Mouse (Mus musculus): ENCODE results near the gene Dennd1a. TPM values are rescaled to one million over a fixed set of nuclear protein-coding genes. Genes with fewer than 3 reads are reported as not detected.

The Dennd1a gene
- polyA plus RNA-seq (2015; fragmentation: Nextera tagmentation; extraction: Ambion mirVana) = 3.6 and 3.8 TPM in 2 replicates

- TF ChIP-seq CTCF (IDR thresholded peaks at IDR 0.05; ENCODE audit: low read depth) = 0 out of 2 replicates have a peak, but pooled peaks have one; percentile 3
- TF ChIP-seq EP300 (IDR thresholded peaks at IDR 0.05; ENCODE audit: low read depth) = no peak
- peak within 1 kb of the TSS; percentile 92 for H3K4me2 ChIP-seq (ENCODE audit: low read depth, low read length)
- DNase-seq = peak; percentile 90
- peak within 1 kb of the TSS; percentile 93 for H3K27ac ChIP-seq (ENCODE audit: low read depth)
- H3K9me3 ChIP-seq (ENCODE audit: low read length) = no peaks in the 10 kb centered on the region
- H3K36me3 ChIP-seq (replicated peaks; ENCODE audit: insufficient read depth, low read length) = no peaks in the 10 kb centered on the region
- peak within 1 kb of the TSS; percentile 90 for H3K9ac ChIP-seq (replicated peaks)
- peaks cover 23% of the 10 kb centered on the region for H3K4me1 ChIP-seq (ENCODE audit: insufficient read depth)
- peak within 1 kb of the TSS; percentile 81 for H3K4me3 ChIP-seq (ENCODE audit: low read depth, low read length)
- WGBS (ENCODE audit: insufficient replicate concordance) = 2% methylated on average over 72 of the region's 81 CpGs
- peak; percentile 94 for ATAC-seq
- H3K27me3 ChIP-seq (ENCODE audit: insufficient read depth, low read length) = no peaks in the 10 kb centered on the region
These were observed at the start of gene Dennd1a for GRCm38 (mm10) chr2:38286733-38287551. TSS of gene Dennd1a (minus strand) at chr2:38287390.

- Histone ChIP-seq H3K9me3 (ENCODE audit: low read length) (no peaks in the 10 kb centered on the region), H3K4me1 (ENCODE audit: insufficient read depth) (peaks cover 4% of the 10 kb centered on the region; the same call in 1 of the 2 replicates), H3K4me3 (ENCODE audit: low read depth, low read length) (no peak overlapping the region), H3K9ac (replicated peaks) (no peak overlapping the region), H3K4me2 (ENCODE audit: low read depth, low read length) (no peak overlapping the region), H3K27ac (ENCODE audit: low read depth) (no peak overlapping the region), H3K27me3 (ENCODE audit: insufficient read depth, low read length) (peaks cover 79% of the 10 kb centered on the region), H3K36me3 (replicated peaks; ENCODE audit: insufficient read depth, low read length) (no peaks in the 10 kb centered on the region)
- ATAC-seq (no peak), DNase-seq (no peak)
- WGBS (ENCODE audit: insufficient replicate concordance) = 5% methylated on average over 17 of the region's 17 CpGs
- TF ChIP-seq CTCF (IDR thresholded peaks at IDR 0.05; ENCODE audit: low read depth) = no peak
- TF ChIP-seq EP300 (IDR thresholded peaks at IDR 0.05; ENCODE audit: low read depth) = no peak
These were observed 49.4 kb upstream of the Dennd1a start for GRCm38 (mm10) chr2:38336606-38337005.

GRCm38 (mm10) chr2:38333586-38334119 is 46.5 kb upstream of the Dennd1a start:
- no peaks in the 10 kb centered on the region for H3K9me3 ChIP-seq (ENCODE audit: low read length)
- WGBS (ENCODE audit: insufficient replicate concordance) = 37% methylated on average over 7 of the region's 7 CpGs
- TF ChIP-seq CTCF (IDR thresholded peaks at IDR 0.05; ENCODE audit: low read depth) (no peak), EP300 (IDR thresholded peaks at IDR 0.05; ENCODE audit: low read depth) (no peak)
- DNase-seq (no peak), ATAC-seq (no peak)
- H3K9ac ChIP-seq (replicated peaks) = no peak overlapping the region
- peaks cover 51% of the 10 kb centered on the region for H3K27me3 ChIP-seq (ENCODE audit: insufficient read depth, low read length)
- H3K4me3 ChIP-seq (ENCODE audit: low read depth, low read length) = no peak overlapping the region
- H3K4me2 ChIP-seq (ENCODE audit: low read depth, low read length) = no peak overlapping the region
- no peak overlapping the region for H3K27ac ChIP-seq (ENCODE audit: low read depth)
- H3K36me3 ChIP-seq (replicated peaks; ENCODE audit: insufficient read depth, low read length) = no peaks in the 10 kb centered on the region
- no peaks in the 10 kb centered on the region for H3K4me1 ChIP-seq (ENCODE audit: insufficient read depth)

GRCm38 (mm10) chr2:38326671-38327070 is 39.5 kb upstream of the Dennd1a start:
- no peak overlapping the region for H3K9ac ChIP-seq (replicated peaks)
- H3K9me3 ChIP-seq (ENCODE audit: low read length) = no peaks in the 10 kb centered on the region
- no peak for DNase-seq
- H3K4me3 ChIP-seq (ENCODE audit: low read depth, low read length) = no peak overlapping the region
- H3K36me3 ChIP-seq (replicated peaks; ENCODE audit: insufficient read depth, low read length) = no peaks in the 10 kb centered on the region
- no peaks in the 10 kb centered on the region for H3K4me1 ChIP-seq (ENCODE audit: insufficient read depth)
- 24% methylated on average over 1 of the region's 1 CpGs for WGBS (ENCODE audit: insufficient replicate concordance)
- no peak overlapping the region for H3K4me2 ChIP-seq (ENCODE audit: low read depth, low read length)
- no peak for ATAC-seq
- 0 out of 2 replicates have a peak, but pooled peaks cover 17% of the 10 kb centered on the region for H3K27me3 ChIP-seq (ENCODE audit: insufficient read depth, low read length)
- H3K27ac ChIP-seq (ENCODE audit: low read depth) = no peak overlapping the region
- no peak for TF ChIP-seq CTCF (IDR thresholded peaks at IDR 0.05; ENCODE audit: low read depth)
- no peak for TF ChIP-seq EP300 (IDR thresholded peaks at IDR 0.05; ENCODE audit: low read depth)

GRCm38 (mm10) chr2:38323380-38323779 is 36.2 kb upstream of the Dennd1a start:
- 0 out of 2 replicates have a peak, but pooled peaks cover 18% of the 10 kb centered on the region for H3K27me3 ChIP-seq (ENCODE audit: insufficient read depth, low read length)
- no peak overlapping the region for H3K9ac ChIP-seq (replicated peaks)
- DNase-seq = no peak
- no peaks in the 10 kb centered on the region for H3K4me1 ChIP-seq (ENCODE audit: insufficient read depth)
- no peaks in the 10 kb centered on the region for H3K9me3 ChIP-seq (ENCODE audit: low read length)
- no peaks in the 10 kb centered on the region for H3K36me3 ChIP-seq (replicated peaks; ENCODE audit: insufficient read depth, low read length)
- no peak overlapping the region for H3K27ac ChIP-seq (ENCODE audit: low read depth)
- H3K4me2 ChIP-seq (ENCODE audit: low read depth, low read length) = no peak overlapping the region
- WGBS (ENCODE audit: insufficient replicate concordance) = 40% methylated on average over 8 of the region's 8 CpGs
- ATAC-seq = no peak
- TF ChIP-seq CTCF (IDR thresholded peaks at IDR 0.05; ENCODE audit: low read depth) = no peak
- no peak for TF ChIP-seq EP300 (IDR thresholded peaks at IDR 0.05; ENCODE audit: low read depth)
- H3K4me3 ChIP-seq (ENCODE audit: low read depth, low read length) = no peak overlapping the region

GRCm38 (mm10) chr2:38320911-38321310 is 33.7 kb upstream of the Dennd1a start:
- H3K4me2 ChIP-seq (ENCODE audit: low read depth, low read length) = no peak overlapping the region
- 0 out of 2 replicates have a peak, but pooled peaks cover 10% of the 10 kb centered on the region for H3K27me3 ChIP-seq (ENCODE audit: insufficient read depth, low read length)
- H3K9me3 ChIP-seq (ENCODE audit: low read length) = no peaks in the 10 kb centered on the region
- no peaks in the 10 kb centered on the region for H3K36me3 ChIP-seq (replicated peaks; ENCODE audit: insufficient read depth, low read length)
- no peak overlapping the region for H3K27ac ChIP-seq (ENCODE audit: low read depth)
- no peak overlapping the region for H3K9ac ChIP-seq (replicated peaks)
- ATAC-seq (peak; percentile 19; the same call in 1 of the 2 replicates), DNase-seq (no peak)
- no peaks in the 10 kb centered on the region for H3K4me1 ChIP-seq (ENCODE audit: insufficient read depth)
- TF ChIP-seq EP300 (IDR thresholded peaks at IDR 0.05; ENCODE audit: low read depth) (no peak), CTCF (IDR thresholded peaks at IDR 0.05; ENCODE audit: low read depth) (no peak)
- 53% methylated on average over 4 of the region's 4 CpGs for WGBS (ENCODE audit: insufficient replicate concordance)
- no peak overlapping the region for H3K4me3 ChIP-seq (ENCODE audit: low read depth, low read length)

Data from liver, postnatal 0 days (tissue).